Mouse (Mus musculus) B cell, adult (primary cell): ENCODE measurements around the gene Arrdc2. TPM values are rescaled to one million over a fixed set of nuclear protein-coding genes. Genes with fewer than 3 reads are reported as not detected.

Experiments used
- total RNA-seq: library from RNA; stranded (reverse); gene quantifications from 4 replicates; pipeline ENCODE4 v1.2.4, GENCODE M21; 2023; ENCODE audit not compliant: inconsistent age

The Arrdc2 gene
- 19.3 to 21.0 TPM (median 20.2 TPM) in 4 replicates for total RNA-seq

DNA sequence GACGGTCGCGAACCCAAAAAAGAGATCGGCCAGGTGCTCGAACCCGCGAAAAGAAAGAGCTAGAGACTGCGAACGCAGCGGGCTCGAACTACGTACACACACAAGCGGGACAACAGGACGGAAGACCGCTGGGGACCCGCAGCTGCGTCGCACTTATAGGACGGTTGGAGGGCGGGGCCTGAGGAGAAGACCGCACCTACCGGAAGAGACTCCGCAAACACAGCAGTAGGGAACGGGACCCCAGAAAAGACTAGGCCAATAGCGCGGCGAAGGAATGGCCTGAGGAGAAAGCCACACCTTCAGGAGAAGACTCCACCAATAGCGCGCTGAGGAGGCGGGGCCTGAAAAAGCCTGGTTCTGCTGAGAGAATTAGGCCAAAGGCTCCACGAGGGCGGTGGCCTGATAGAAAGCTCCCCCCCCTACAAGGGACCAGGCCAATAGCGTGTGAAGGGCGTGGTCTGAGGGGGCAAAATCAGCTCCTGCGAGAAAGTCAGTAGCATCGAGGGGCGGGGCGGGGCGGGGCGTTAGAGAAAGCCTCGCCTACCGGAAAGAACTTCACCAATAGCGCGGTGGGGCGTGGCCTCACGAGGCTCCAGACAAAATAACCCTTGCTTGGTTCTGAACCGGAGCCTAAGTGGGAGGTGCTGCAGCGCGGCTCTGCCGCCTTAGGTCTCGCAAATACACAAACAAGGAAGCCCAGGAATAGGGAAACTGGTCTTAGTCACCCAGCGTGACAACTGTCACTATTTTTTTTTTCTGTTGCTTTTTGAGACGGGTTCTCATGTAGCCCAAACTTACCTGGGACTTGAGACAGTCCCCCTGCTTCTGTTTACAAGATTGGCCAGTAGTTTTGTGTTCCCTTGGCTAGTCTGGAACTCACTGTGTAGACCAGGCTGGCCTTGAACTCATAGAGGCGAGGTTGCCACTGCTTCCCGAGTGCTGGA is at the start of gene Arrdc2:
TSS of gene Arrdc2 (minus strand) at position 313 of the 944 bp plus-strand sequence.

DNA sequence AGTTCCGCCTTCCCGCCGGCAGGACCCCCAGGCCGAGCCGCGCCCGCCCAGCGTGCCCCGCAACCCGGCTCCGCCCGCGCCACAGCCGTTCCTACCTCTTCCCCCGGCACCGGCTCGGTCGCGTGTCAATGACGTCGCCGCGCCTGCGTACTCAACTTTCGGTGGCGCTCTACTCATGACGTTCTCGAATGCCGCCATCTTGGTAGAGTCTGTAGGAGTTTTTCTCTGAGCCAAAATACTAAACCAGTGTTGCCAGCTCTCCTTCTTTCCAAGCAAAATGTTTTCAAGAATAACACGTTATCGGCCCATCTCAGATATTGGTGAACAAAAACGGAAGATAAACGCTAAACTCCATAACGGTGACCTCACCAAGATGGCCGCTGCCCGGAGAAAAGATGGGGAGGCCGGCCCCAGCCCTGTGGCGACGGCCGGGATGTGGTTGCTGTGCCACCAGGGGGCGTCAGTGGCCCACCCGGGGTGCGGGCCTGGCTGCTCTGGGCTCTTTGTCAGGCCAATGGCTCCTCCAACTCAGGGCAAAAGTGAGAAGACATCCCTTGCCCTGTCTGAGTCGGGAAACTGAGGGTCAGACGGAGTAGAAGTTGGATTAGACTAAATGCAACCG is 34.0 kb upstream of the Arrdc2 start, which contains the start of gene Ccdc124:
TSS of gene Ccdc124 (minus strand) at position 572 of the 622 bp plus-strand sequence.

DNA sequence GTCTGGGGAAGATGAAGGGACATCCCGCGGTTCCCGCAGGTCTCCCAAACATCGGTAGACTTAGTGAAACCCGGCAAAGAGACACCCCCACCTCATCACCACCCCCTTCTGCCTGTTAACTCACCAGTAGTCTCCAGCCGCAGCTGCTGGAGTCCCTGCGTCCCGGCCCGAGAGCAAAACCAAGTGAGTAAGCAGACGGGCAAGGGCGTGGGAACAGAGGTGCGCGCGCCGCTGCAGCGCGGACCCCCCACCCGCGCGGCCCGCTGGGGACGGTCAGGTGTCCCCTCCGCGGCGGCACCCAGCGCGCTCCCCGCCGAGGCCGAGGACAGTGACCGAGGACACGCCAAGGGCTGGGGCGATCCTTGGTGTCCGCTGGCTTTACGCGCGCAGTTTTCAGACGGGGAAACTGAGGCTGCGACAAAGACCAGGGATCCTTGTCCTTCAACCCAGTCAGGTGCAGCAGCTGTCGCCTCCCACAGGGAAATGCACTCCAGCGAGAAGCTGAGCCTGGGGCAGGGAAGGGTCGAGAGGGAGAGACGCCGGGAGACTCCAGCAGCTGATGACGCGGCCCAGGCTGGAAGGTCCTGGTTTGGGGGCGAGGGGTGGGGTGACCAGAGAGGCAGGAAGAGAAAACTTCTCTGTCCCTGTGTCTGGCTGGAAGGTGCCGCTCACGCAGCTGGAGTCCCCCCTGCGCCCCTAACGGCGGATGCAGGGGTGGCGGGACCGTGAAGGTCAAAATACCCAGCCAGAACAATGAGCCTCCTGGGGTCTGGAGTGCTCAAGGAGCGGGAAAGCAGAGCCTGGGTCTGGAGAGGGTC is 23.5 kb upstream of the Arrdc2 start, which contains the start of gene Kcnn1:
TSS of gene Kcnn1 (minus strand) at position 435 of the 818 bp plus-strand sequence.

DNA sequence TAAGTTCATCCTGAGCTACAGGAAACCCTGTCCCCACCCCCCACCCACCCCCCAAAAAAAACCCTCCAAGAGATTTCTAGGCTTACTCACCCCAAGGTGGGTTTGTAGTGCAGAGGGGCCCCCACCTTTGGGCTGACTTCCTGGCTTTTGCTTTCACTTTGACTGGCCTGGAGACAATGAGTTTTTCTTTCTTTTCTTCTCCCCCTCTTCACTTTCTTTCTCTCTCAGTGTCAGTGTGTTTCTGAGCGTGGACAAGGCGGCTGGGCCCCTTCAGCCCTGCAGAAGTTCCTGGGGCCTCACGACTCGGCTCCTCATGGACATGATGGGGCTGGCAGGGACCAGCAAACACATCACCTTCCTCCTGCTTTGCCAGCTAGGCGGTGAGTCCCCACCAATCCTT is 31.3 kb downstream of the Arrdc2 start, which contains the start of gene Il12rb1:
TSS of gene Il12rb1 (plus strand) at position 211 of the 400 bp plus-strand sequence.

DNA sequence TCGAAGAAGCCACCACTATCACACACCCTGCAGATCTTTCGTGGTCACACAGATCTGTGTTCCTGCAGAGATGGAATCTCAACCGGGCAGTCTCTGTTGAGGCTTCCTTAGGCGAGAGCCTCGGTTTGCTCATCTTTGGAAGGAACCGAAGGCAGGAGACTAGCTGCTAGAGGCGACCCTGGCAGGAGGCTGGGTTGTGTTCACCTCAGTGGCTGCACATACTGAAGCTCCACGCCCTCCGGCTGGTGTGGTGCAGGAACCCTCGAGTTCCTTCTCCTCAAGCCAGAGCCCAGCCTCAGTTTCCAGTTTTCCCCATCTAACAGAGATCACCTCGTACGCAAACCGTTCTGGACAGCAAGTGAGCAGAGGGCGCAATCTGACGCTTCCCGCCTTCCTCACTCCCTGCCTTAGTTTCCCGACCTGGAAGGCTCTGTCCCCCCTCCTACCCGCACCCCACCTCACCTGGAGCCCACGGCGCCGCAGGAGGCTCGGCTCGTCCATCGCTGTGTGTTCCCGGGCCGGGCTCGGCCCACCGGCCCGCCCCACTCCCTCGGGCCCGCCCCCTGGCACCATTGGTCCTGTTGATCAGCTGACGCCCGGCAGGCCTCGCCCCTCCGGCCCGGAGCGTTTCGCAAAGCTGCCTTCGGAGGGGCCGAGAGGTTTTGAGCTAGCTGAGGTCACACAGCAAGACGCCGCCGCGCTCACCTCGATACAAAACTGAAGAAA is 34.9 kb downstream of the Arrdc2 start, which contains the start of gene Mast3:
TSS of gene Mast3 (minus strand) at position 574 of the 726 bp plus-strand sequence.

Other genes starting within 250 kb of the Arrdc2 start
- gene Isyna1, start 245.3 kb downstream of the Arrdc2 start, total RNA-seq = 95.3 to 112 TPM (median 100 TPM) in 4 replicates
- gene Ssbp4, start 230.8 kb downstream of the Arrdc2 start, total RNA-seq = 61.1 to 68.9 TPM (median 66.7 TPM) in 4 replicates
- 4.0 to 6.8 TPM (median 5.4 TPM) in 4 replicates for gene Lrrc25, start 223.6 kb downstream of the Arrdc2 start, total RNA-seq
- not detected in 4 replicates for gene Gdf15, start 207.3 kb downstream of the Arrdc2 start, total RNA-seq
- 7.3 to 13.8 TPM (median 11.9 TPM) in 4 replicates for gene Pgpep1, start 179.3 kb downstream of the Arrdc2 start, total RNA-seq
- 110 to 142 TPM (median 130 TPM) in 4 replicates for gene Lsm4, start 166.5 kb downstream of the Arrdc2 start, total RNA-seq
- 2,155 to 2,567 TPM (median 2,406 TPM) in 4 replicates for gene Jund, start 140.8 kb downstream of the Arrdc2 start, total RNA-seq
- gene Iqcn, start 136.3 kb downstream of the Arrdc2 start, total RNA-seq = 40.3 to 68.5 TPM (median 46.5 TPM) in 4 replicates
- gene Gm3336, start 121.2 kb downstream of the Arrdc2 start, total RNA-seq = 0.87 to 2.4 TPM in 2 of 4 replicates, not detected in the others
- gene Pde4c, start 116.0 kb downstream of the Arrdc2 start, total RNA-seq = 2.7 to 6.0 TPM (median 3.9 TPM) in 4 replicates
- 8.1 to 11.7 TPM (median 10.3 TPM) in 4 replicates for gene Rab3a, start 85.0 kb downstream of the Arrdc2 start, total RNA-seq
- gene Mpv17l2, start 78.8 kb downstream of the Arrdc2 start, total RNA-seq = 23.5 to 28.2 TPM (median 25.8 TPM) in 4 replicates
- 23.1 to 25.4 TPM (median 24.1 TPM) in 4 replicates for gene Pik3r2, start 63.0 kb downstream of the Arrdc2 start, total RNA-seq
- gene Mast3, start 34.7 kb downstream of the Arrdc2 start, total RNA-seq = 195 to 225 TPM (median 218 TPM) in 4 replicates
- 0.70 to 2.7 TPM (median 1.5 TPM) in 4 replicates for gene Il12rb1, start 31.3 kb downstream of the Arrdc2 start, total RNA-seq
- 0.15 to 0.18 TPM in 2 of 4 replicates, not detected in the others for gene Kcnn1, start 23.5 kb upstream of the Arrdc2 start, total RNA-seq
- gene Ccdc124, start 34.2 kb upstream of the Arrdc2 start, total RNA-seq = 36.9 to 45.2 TPM (median 43.9 TPM) in 4 replicates
- gene Slc5a5, start 53.0 kb upstream of the Arrdc2 start, total RNA-seq = not detected in 4 replicates
- gene Rpl18a, start 57.7 kb upstream of the Arrdc2 start, total RNA-seq = 4,077 to 4,166 TPM (median 4,161 TPM) in 4 replicates
- gene Map1s, start 66.2 kb upstream of the Arrdc2 start, total RNA-seq = 54.1 to 74.7 TPM (median 67.4 TPM) in 4 replicates